Comparison of ENCODE assay signal across 18 mouse cellular contexts in genomic region chr11:109669149-109669708, GRCm38 (mm10). TPM values are rescaled to one million over a fixed set of nuclear protein-coding genes. Genes with fewer than 3 reads are reported as not detected.
A peak's percentile ranks its signal among the peaks of the same experiment; 100 is the strongest.
DNase-seq lines count a peak whose midpoint lies in the region; ATAC-seq and TF ChIP-seq lines count a peak whose summit lies in the region.
"Had no signal": no experiment of that assay in that cellular context is flagged by ENCODE, and none has a peak within 500 bp of the region (broad histone marks: within the 10 kb centered on the region; RNA-seq: fewer than 3 reads in every experiment).

No protein-coding gene starts in this region.

- intact Hi-C loops in gastrocnemius, adult 2 months (cut with DNase I) = loop anchor here (10.0 kb wide), 1 partner anchor 606 kb away; no protein-coding TSS in a partner anchor
- intact Hi-C loops in gastrocnemius, postnatal 14 days (cut with DNase I; ENCODE audit: low total_unique reads) = no loop called here

- H3K27ac ChIP-seq in gastrocnemius, adult 2 months = peak overlapping the region; percentile 77
- peak overlapping the region; percentile 46; the same call in 1 of the 2 replicates for H3K27ac ChIP-seq in layer of hippocampus, adult 2 months
- no peak overlapping the region; the same call in 1 of the 2 replicates for H3K27ac ChIP-seq in MEL (ENCODE audit: control insufficient read depth, low read depth, low read length)
- H3K27ac ChIP-seq: embryonic facial prominence, embryonic 10.5 days; forebrain, embryonic 15.5 days; hindbrain, embryonic 15.5 days had no signal

- no peak for TF ChIP-seq CTCF in gastrocnemius, adult 2 months (IDR thresholded peaks at IDR 0.05)
- no peak for TF ChIP-seq CTCF in layer of hippocampus, adult 2 months (conservative IDR thresholded peaks at IDR 0.05)
- TF ChIP-seq CTCF in MEL (IDR thresholded peaks at IDR 0.05 in 2 of 3, conservative IDR thresholded peaks at IDR 0.05 in 1 of 3; ENCODE audit: control insufficient read depth in 1 of 3, insufficient read depth in 1 of 3, low read depth in 2 of 3, low read length in 3 of 3, poor library complexity in 1 of 3, severe bottlenecking in 1 of 3) = no peak

- no peak for DNase-seq in gastrocnemius, adult 2 months
- DNase-seq in gastrocnemius, postnatal 14 days = no peak
- DNase-seq in layer of hippocampus, adult 2 months (ENCODE audit: low spot score in 2 of 2) = no peak
- DNase-seq in layer of hippocampus, postnatal 36 days = no peak
- peak; percentile 35 for DNase-seq in MEL (ENCODE audit: low read depth, low spot score)
- DNase-seq in kidney, postnatal 25 days = no peak
- DNase-seq: adrenal gland, postnatal 14 days; cerebellum, adult 11-12 months; cerebellum, adult 9-11 months; gastrocnemius, postnatal 10 days; heart, postnatal 36 days had no signal

- TF ChIP-seq RAD21 in MEL (IDR thresholded peaks at IDR 0.05; ENCODE audit: low read depth, low read length) = no peak

- peaks cover 10 to 29% of the 10 kb centered on the region in 2 experiments; a peak in 3 of 4 replicates for H3K36me3 ChIP-seq in MEL (ENCODE audit: control insufficient read depth in 1 of 2, insufficient read depth in 2 of 2, low read length in 2 of 2)

- ATAC-seq in megakaryocyte progenitor cell, adult 5-6 weeks (replicated peaks; ENCODE audit: poor library complexity) = peak; percentile 61
- ATAC-seq: activated CD4-positive, CD25-positive, alpha-beta regulatory T cell, adult 4 months; Patski had no signal

- H3K9me3 ChIP-seq in MEL (replicated peaks; ENCODE audit: insufficient read depth, low read length) = no peaks in the 10 kb centered on the region
- H3K9me3 ChIP-seq: embryonic facial prominence, embryonic 10.5 days; forebrain, embryonic 15.5 days; heart, embryonic 12.5 days; hindbrain, embryonic 15.5 days had no signal

- TF ChIP-seq EP300 in MEL (IDR thresholded peaks at IDR 0.05; ENCODE audit: low read depth in 1 of 2, low read length in 2 of 2) = peak; percentile 76 to 78

- no peak for TF ChIP-seq POLR2A in MEL (IDR thresholded peaks at IDR 0.05; ENCODE audit: control insufficient read depth in 1 of 2, insufficient read depth in 1 of 2, low read depth in 1 of 2, low read length in 2 of 2, poor library complexity in 1 of 2)

- H3K4me1 ChIP-seq in MEL (ENCODE audit: control insufficient read depth in 1 of 2, insufficient read depth in 2 of 2, low read length in 2 of 2) = peaks cover 0 to 15% of the 10 kb centered on the region in 2 experiments; a peak in 2 of 4 replicates
- H3K4me1 ChIP-seq: embryonic facial prominence, embryonic 10.5 days; forebrain, embryonic 15.5 days; hindbrain, embryonic 15.5 days had no signal

- no peaks in the 10 kb centered on the region for H3K27me3 ChIP-seq in MEL (ENCODE audit: control insufficient read depth in 1 of 2, insufficient read depth in 2 of 2, low read length in 2 of 2)
- H3K27me3 ChIP-seq: forebrain, embryonic 15.5 days; heart, embryonic 12.5 days; hindbrain, embryonic 15.5 days; Patski had no signal

- H3K9ac ChIP-seq in MEL (ENCODE audit: control insufficient read depth, low read depth, low read length, poor library complexity, severe bottlenecking) = no peak overlapping the region
- H3K9ac ChIP-seq: forebrain, embryonic 15.5 days; heart, embryonic 12.5 days; hindbrain, embryonic 15.5 days had no signal

- no peaks in the 10 kb centered on the region for H3K79me2 ChIP-seq in MEL (ENCODE audit: control insufficient read depth, insufficient read depth, low read length, poor library complexity)

- no peak overlapping the region for H3K4me3 ChIP-seq in gastrocnemius, adult 2 months
- H3K4me3 ChIP-seq in layer of hippocampus, adult 2 months = no peak overlapping the region
- no peak overlapping the region for H3K4me3 ChIP-seq in MEL (ENCODE audit: control insufficient read depth in 1 of 2, insufficient read depth in 1 of 2, low read depth in 2 of 2, low read length in 2 of 2)
- H3K4me3 ChIP-seq: embryonic facial prominence, embryonic 10.5 days; forebrain, embryonic 15.5 days; heart, embryonic 12.5 days; hindbrain, embryonic 15.5 days had no signal

TF ChIP-seq in MEL, 35 proteins besides CTCF, POLR2A, EP300 and RAD21 (continues in another document):
- TF ChIP-seq UBTF (IDR thresholded peaks at IDR 0.05; ENCODE audit: borderline replicate concordance, insufficient read depth, low read depth, low read length) (no peak), GABPA (IDR thresholded peaks at IDR 0.05; ENCODE audit: low read depth, low read length) (no peak), ZNF384 (IDR thresholded peaks at IDR 0.05; ENCODE audit: low read depth, low read length) (no peak), MAFK (IDR thresholded peaks at IDR 0.05; ENCODE audit: borderline replicate concordance, low read depth, low read length) (no peak), JUND (IDR thresholded peaks at IDR 0.05; ENCODE audit: low read depth, low read length) (no peak), GATA1 (IDR thresholded peaks at IDR 0.05; ENCODE audit: low read depth, low read length) (peak; percentile 68; the same call in 1 of the 2 replicates), ELF1 (IDR thresholded peaks at IDR 0.05; ENCODE audit: low read depth, low read length) (no peak), NELFE (IDR thresholded peaks at IDR 0.05; ENCODE audit: low read depth, low read length) (no peak), TAL1 (IDR thresholded peaks at IDR 0.05; ENCODE audit: low read length) (no peak), MYC (IDR thresholded peaks at IDR 0.05; ENCODE audit: low read depth, low read length) (no peak), POLR2AphosphoS5 (IDR thresholded peaks at IDR 0.05; ENCODE audit: borderline replicate concordance, low read depth, low read length) (no peak), MAX (IDR thresholded peaks at IDR 0.05; ENCODE audit: low read length) (0 out of 2 replicates have a peak, but pooled peaks have one; percentile 18), TBP (IDR thresholded peaks at IDR 0.05; ENCODE audit: low read depth, low read length) (no peak), NRF1 (IDR thresholded peaks at IDR 0.05; ENCODE audit: insufficient read depth, low read depth, low read length, poor library complexity, severe bottlenecking) (no peak), BHLHE40 (IDR thresholded peaks at IDR 0.05; ENCODE audit: borderline replicate concordance, low read depth, low read length) (no peak), USF2 (IDR thresholded peaks at IDR 0.05; ENCODE audit: borderline replicate concordance in 1 of 2, insufficient read depth in 1 of 2, low read depth in 1 of 2, low read length in 2 of 2) (no peak), ETS1 (IDR thresholded peaks at IDR 0.05; ENCODE audit: low read depth, low read length) (peak; percentile 80), ZC3H11A (IDR thresholded peaks at IDR 0.05; ENCODE audit: low read depth, low read length) (no peak), MAZ (IDR thresholded peaks at IDR 0.05; ENCODE audit: low read depth, low read length) (no peak), POLR2AphosphoS2 (IDR thresholded peaks at IDR 0.05; ENCODE audit: low read length) (0 out of 2 replicates have a peak, but pooled peaks have one; percentile 21), CHD1 (IDR thresholded peaks at IDR 0.05; ENCODE audit: low read depth, low read length) (no peak), SIN3A (IDR thresholded peaks at IDR 0.05; ENCODE audit: low read length) (peak; percentile 86), E2F4 (IDR thresholded peaks at IDR 0.05; ENCODE audit: borderline replicate concordance, low read depth, low read length) (no peak), CHD2 (IDR thresholded peaks at IDR 0.05; ENCODE audit: low read length) (no peak), ZKSCAN1 (IDR thresholded peaks at IDR 0.05; ENCODE audit: low read depth, low read length) (no peak), MXI1 (IDR thresholded peaks at IDR 0.05; ENCODE audit: low read depth, low read length) (peak; percentile 46; the same call in 1 of the 2 replicates), TCF12 (IDR thresholded peaks at IDR 0.05; ENCODE audit: low read depth, low read length) (peak; percentile 69), MEF2A (IDR thresholded peaks at IDR 0.05; ENCODE audit: extremely low read depth, insufficient replicate concordance, low read depth, low read length, poor library complexity, severe bottlenecking) (peak; percentile 91; the same call in 1 of the 2 replicates), RCOR1 (IDR thresholded peaks at IDR 0.05; ENCODE audit: low read depth, low read length) (peak; percentile 21; the same call in 1 of the 2 replicates), USF1 (IDR thresholded peaks at IDR 0.05; ENCODE audit: low read depth, low read length) (no peak)

RNA-seq across cellular contexts. Expression of gene Prkar1a, which starts 20.0 kb away (rescaled TPM):
- total RNA-seq in gastrocnemius, adult 2 months (2021) = 100 to 1,000 TPM in 1 of 2 experiments, 10 to 100 TPM in 1; 98.9 to 117 TPM
- total RNA-seq in gastrocnemius, postnatal 14 days (2021) = 100 to 1,000 TPM; 172 to 199 TPM
- 100 to 1,000 TPM; 522 to 554 TPM for total RNA-seq in layer of hippocampus, adult 2 months (2021)
- total RNA-seq in layer of hippocampus, postnatal 36 days (2021) = 100 to 1,000 TPM; 533 to 590 TPM
- 69.6 and 70.2 TPM in 2 replicates for total RNA-seq in MEL (2012; rRNA removed)
- 100 to 1,000 TPM in 1 of 2 experiments, not detected in 1; 152 TPM for polyA plus RNA-seq in MEL (2012; ENCODE audit: insufficient read depth in 1 of 2, insufficient read length in 2 of 2, low read depth in 1 of 2, low replicate concordance in 2 of 2, missing spikeins in 1 of 2)
- total RNA-seq in megakaryocyte progenitor cell, adult 5-6 weeks (2015) = 94.1 and 104 TPM in 2 replicates
- 59.8 and 77.3 TPM in 2 replicates for total RNA-seq in megakaryocyte progenitor cell, adult 5-6 weeks (2017)

RNA-seq across cellular contexts. Expression of gene Fam20a, which starts 52.9 kb away (rescaled TPM):
- total RNA-seq in gastrocnemius, adult 2 months (2021) = 1 to 10 TPM; 1.2 to 2.7 TPM
- 1 to 10 TPM; 3.5 to 4.0 TPM for total RNA-seq in gastrocnemius, postnatal 14 days (2021)
- 10 to 100 TPM; 13.6 to 16.1 TPM for total RNA-seq in layer of hippocampus, adult 2 months (2021)
- total RNA-seq in layer of hippocampus, postnatal 36 days (2021) = 10 to 100 TPM; 13.7 to 14.6 TPM
- total RNA-seq in MEL (2012; rRNA removed) = not detected in 2 replicates
- not detected for polyA plus RNA-seq in MEL (2012; ENCODE audit: insufficient read depth in 1 of 2, insufficient read length in 2 of 2, low read depth in 1 of 2, low replicate concordance in 2 of 2, missing spikeins in 1 of 2)
- total RNA-seq in megakaryocyte progenitor cell, adult 5-6 weeks (2015) = not detected in 2 replicates
- not detected in 2 replicates for total RNA-seq in megakaryocyte progenitor cell, adult 5-6 weeks (2017)

RNA-seq across cellular contexts. Expression of gene Wipi1, which starts 57.5 kb away (rescaled TPM):
- 10 to 100 TPM; 53.0 to 60.8 TPM for total RNA-seq in gastrocnemius, adult 2 months (2021)
- total RNA-seq in gastrocnemius, postnatal 14 days (2021) = 10 to 100 TPM; 59.7 to 62.2 TPM
- 10 to 100 TPM; 21.6 to 22.2 TPM for total RNA-seq in layer of hippocampus, adult 2 months (2021)
- 10 to 100 TPM; 22.4 to 23.5 TPM for total RNA-seq in layer of hippocampus, postnatal 36 days (2021)
- total RNA-seq in MEL (2012; rRNA removed) = 2.5 and 2.6 TPM in 2 replicates
- polyA plus RNA-seq in MEL (2012; ENCODE audit: insufficient read depth in 1 of 2, insufficient read length in 2 of 2, low read depth in 1 of 2, low replicate concordance in 2 of 2, missing spikeins in 1 of 2) = 1 to 10 TPM in 1 of 2 experiments, not detected in 1; 8.2 TPM
- 7.4 and 8.8 TPM in 2 replicates for total RNA-seq in megakaryocyte progenitor cell, adult 5-6 weeks (2015)
- 6.4 and 6.9 TPM in 2 replicates for total RNA-seq in megakaryocyte progenitor cell, adult 5-6 weeks (2017)
